Mouse (Mus musculus): ENCODE results near the gene Olfr951.

- no peak for TF ChIP-seq GATA1 (IDR thresholded peaks at IDR 0.05; ENCODE audit: borderline replicate concordance, low read length)
- no peak for TF ChIP-seq FLI1 (IDR thresholded peaks at IDR 0.05; ENCODE audit: low read length)
Measured at GRCm38 (mm10) chr9:39427048-39427447, 39.8 kb downstream of the Olfr951 start, which contains the start of gene Olfr952.
